Mouse (Mus musculus) cerebellum, postnatal 36 days (tissue): ENCODE measurements around the gene Serinc4.
"Not testable (repeated sequence)": the region's sequence is repeated elsewhere in the genome, so short reads cannot be mapped to it uniquely, and the experiment has no call there.

ENCODE experiments used
- DNase-seq, 2 experiments: peaks; one replicate each; pipeline ENCODE4 v3.0.0; 2021 to 2022; ENCODE audit warnings: mixed read lengths in 2 of 2

The Serinc4 gene

DNA sequence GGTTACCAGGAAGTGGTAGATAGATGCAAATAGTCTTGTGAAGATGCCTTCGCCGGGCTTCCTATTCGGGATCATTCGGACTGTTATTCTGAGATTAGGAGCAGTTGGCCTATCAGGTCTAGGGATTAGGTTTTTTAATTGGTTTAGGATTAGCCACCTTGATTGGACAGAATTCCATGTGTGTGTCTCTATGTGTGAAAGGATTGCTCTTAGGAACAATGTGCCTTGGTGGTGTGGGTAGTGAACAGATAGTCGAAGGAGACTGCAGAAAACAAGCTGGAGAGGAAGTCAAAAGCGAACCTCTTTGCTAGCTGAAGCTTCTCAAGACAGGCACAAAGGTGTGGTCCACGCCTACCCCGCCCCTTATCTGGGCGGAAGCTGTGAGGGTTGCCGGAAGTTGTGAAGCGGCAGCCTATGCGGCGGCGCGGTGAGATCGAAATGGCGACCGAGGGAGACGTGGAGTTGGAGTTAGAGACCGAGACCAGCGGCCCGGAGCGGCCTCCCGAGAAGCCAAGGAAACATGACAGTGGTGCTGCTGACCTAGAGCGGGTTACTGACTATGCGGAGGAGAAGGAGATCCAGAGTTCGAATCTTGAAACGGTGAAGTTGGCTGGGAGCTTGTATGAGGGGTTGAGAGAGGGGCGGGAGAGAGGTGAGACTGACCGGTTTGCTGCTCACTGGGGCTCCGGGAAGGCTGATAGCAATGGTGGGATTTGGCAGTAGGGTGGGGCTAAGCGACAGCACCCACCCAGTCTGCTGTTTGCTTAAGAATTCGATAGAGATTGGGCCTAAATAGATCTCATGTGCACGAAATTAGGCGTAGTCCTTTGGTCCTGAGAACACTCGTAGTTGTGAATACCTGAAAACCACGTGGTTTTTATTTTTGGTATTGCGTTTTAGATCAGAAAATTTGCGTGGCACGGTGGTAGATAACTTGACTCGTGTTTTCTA lies at the start of gene Serinc4:
Gene Serinc4 (minus strand): TSS at position 90 of the 951 bp plus-strand sequence.
- DNase-seq = peak; percentile 75 to 77

DNA sequence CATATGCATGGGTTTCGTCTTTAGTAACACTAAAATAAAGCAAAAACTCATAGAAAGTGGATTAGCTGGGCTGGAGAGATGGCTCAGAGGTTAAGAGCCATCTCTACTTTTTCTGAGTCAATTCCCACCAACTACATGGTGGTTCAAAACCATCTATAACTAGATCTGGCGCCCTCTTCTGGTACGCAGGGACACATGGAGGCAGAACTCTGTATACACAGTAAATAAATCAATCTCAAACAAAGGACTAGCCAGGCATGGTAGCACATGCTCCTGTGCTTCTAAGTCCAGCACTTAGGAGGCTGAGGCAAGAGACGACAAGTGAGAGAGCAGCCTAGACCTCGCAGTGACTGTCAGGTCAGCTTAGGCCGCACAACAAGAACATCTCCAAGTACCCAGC lies 45.0 kb upstream of the Serinc4 start:
- not testable (repeated sequence) for DNase-seq

DNA sequence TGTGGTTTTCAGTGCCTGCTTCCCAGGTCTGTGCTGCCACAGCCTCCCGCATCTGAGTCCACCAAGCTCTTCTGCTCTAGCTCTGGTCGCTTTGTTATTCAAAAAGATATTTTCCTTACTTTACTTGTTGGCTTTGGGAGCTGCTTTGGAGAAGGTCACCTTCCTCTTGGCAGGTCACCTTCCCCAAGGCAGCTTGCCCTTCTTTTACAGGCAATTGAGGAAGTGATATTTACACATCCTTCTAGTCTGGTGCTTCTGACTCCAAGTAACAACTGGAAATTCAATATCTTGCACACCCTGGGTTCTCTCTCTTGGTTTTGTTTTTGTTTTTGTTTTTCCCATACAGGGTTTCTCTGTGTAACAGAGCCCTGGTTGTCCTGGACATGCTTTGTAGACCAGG lies 27.8 kb upstream of the Serinc4 start:
- not testable (repeated sequence) for DNase-seq

DNA sequence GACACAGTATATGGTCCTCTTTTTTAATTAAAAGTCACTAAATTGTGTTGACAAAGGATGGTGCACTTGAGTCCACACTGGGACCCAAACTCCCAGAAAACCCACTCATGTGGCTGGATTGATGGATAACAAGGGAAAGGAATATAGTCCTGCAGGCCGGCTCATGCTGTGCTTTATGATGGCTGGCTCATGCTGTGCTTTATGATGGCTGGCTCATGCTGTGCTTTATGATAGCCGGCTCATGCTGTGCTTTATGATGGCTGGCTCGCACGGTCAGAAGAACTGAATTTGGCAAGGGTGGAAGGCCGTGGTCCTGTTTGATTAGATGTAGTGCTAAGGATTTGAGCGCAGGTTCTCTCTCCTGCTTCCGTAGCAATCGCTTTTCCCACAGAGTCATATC lies 27.0 kb upstream of the Serinc4 start:
- DNase-seq = no peak

DNA sequence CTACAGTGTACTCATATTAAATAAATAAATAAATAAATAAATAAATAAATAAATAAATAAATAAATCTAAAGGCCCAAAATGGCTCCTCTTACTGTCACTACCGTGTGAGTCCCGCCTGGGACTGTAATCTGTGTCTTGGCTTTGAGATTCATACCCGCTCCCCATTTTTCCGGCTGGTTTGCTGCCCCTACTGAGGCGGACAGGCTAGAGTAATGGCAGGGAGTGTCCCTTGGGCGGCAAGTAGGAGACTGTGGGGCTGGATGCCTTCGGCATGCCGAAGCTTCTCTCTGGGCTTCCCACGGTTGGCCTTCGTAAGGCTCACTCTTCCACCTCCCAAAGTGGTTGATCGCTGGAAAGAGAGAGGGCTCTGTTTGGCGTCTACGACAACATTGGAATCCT lies 24.3 kb upstream of the Serinc4 start:
- not testable (repeated sequence) for DNase-seq

DNA sequence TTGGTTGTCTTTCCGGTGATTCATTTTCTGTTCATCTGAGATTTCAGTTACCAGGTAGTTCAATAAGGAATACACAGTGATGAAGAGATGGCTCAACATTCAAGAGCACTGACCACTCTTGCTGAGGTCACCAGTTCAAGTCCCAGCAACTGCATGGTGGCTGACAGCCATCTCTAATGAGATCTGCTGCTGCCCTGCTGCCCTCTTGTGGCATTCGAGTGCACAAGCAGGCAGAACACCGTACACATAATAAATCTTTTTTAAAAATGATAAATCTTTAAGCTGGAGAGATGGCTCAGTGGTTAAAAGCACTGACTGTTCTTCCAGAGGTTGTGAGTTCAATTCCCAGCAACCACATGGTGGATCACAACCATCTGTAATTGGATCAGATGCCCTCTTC lies 23.9 kb upstream of the Serinc4 start:
- DNase-seq = no peak

DNA sequence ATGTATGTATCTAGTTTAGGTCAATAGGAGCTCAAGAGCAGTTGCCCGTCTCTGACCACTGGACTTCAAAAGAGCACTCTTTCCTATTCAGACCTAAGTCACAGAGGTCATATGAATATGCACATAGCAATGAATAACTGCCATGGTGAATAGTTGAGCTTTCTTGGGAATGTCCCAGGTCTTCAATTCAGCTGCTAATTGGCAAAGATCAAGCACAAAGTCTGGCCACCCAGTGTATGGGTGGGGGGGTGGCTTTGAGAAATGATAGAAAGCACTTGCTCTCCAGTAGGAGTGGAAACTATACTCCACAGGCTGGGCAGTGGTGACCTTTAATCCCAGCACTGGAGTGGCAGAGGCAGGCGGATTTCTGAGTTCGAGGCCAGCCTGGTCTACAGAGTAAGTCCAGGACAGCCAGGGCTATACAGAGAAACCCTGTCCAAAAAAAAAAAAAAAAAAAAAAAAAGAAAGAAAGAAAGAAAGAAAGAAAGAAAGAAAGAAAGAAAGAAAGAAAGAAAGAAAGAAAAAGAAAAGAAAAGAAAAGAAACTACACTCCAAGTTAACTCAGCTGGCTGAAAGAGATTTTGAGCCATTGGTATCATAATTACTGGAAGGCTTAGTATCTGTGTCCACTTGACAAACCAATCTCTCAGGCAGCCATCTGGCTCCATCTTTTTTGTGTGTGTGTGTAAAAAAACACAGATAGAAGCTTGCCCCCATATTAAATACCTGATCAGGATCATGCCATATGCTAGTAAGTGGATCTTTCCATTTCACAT lies 21.1 kb upstream of the Serinc4 start:
- no peak for DNase-seq

DNA sequence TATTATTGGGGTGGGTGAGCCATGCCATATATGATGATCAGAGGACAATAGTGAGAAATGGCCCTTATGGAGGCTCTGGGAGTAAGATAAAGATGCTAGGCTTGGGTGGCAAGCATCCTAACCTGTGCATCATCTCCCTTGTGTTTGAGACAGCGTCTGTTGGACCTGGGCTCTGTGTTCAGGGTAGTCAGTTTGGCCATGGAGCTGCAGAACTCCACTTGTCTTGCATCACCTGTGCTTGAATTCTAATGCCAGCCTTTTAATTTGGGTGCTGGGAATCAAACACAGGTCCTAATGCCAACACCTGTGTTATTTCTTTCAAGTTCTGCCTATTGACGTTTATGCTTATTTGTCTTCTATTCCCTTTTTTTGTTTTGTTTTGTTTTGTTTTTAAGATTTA lies 18.7 kb upstream of the Serinc4 start:
- not testable (repeated sequence) for DNase-seq

DNA sequence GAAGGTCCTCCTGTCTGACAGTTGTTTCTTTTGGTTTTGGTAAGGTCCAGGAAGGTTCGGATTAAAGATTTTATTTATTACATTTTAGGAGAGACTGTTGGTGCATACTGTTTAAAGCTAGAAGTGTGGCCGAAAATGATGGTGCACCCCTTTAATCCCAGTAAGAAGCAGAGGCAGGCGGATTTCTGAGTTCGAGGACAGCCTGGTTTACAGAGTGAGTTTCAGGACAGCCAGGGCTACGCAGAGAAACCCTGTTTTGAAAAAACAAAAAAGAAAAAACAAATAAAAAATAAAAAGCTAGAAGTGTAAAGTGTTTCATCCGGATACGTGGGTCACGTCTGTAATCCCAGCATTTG lies 17.6 kb upstream of the Serinc4 start:
- DNase-seq = peak in 1 of 2 experiments; percentile 15

DNA sequence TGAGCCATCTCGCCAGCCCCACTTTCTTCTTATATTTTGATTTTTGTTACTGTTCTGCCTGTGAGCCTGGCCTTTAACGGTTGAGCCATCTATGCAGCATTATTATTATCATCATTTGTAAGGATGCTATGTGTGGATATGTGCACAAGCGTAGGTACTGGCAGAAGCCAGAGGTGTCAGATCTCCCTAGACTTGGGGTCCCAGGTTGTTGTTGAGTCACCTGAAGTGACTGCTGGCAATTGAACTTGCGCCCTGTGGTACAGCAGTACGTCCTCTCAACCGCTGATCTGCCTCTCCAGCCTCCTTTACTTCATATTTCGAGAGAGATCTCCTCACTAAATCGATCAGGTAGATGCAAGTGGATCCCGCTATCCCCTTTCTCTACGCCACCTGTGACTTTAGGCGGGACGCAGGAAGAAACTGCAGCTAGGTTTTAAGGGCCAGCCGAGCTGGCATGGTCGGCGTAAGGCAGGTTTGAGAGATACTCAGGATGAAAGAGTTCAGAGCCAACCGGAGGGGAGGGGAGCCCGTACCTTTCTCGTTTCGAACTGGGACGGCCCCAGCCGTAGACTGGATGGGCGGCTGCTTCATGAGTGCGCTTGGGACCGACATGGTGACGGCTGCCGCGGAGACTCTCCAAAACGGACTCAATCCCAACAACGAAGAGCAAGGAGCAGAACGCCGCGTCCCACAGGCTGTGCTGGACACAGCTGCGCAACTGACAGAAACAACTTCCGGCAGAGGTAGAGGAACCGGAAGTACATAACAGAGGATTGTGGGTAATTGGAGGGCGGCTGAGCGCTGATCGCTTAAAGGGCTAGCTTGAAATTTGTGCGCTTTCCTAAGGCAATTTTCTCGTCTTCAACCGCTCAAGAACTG lies 17.0 kb upstream of the Serinc4 start, which contains the start of gene Mfap1b:
Gene Mfap1b (minus strand): TSS at position 767 of the 879 bp plus-strand sequence.
- DNase-seq = peak; percentile 80 to 83

DNA sequence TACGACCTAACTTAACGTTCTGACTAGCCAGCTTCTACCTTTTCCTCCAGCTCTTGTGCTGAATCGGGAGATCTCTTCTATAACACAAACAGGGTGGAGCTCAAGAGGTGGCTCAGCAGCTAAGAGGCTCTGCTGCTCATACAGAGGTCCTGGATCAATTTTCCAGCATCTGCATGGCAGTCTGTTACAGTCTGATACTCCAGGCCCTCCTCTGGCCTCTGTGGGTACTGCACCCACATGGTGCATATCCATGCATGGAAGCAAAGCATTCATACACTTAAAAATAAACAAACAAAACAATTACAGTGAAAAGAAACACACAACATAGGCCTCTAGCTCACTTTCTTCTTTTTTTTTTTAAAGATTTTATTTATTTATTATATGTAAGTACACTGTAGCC lies 16.2 kb upstream of the Serinc4 start:
- not testable (repeated sequence) for DNase-seq

DNA sequence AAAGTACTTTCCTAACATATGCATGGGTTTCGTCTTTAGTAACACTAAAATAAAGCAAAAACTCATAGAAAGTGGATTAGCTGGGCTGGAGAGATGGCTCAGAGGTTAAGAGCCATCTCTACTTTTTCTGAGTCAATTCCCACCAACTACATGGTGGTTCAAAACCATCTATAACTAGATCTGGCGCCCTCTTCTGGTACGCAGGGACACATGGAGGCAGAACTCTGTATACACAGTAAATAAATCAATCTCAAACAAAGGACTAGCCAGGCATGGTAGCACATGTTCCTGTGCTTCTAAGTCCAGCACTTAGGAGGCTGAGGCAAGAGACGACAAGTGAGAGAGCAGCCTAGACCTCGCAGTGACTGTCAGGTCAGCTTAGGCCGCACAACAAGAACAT lies 12.4 kb upstream of the Serinc4 start:
- not testable (repeated sequence) for DNase-seq

DNA sequence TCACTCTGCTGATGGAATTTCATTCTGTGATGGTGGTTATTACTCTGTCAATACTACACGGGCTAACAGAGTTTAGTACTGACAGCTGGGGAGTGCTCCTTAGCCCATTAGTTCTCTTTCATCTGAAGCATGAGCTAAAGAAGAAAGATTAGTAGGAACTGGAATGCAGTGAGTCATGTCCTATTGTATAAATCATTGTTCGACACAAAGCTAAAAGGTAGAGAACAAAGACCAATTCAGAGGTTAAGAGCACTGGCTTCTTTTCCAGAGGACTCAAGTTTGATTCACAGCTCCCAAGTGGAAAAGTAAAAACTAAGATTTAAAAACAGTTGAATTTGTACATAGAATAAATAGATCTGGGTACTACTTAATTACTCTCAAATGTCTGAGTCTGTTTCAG lies 3.5 kb upstream of the Serinc4 start:
- DNase-seq = no peak

DNA sequence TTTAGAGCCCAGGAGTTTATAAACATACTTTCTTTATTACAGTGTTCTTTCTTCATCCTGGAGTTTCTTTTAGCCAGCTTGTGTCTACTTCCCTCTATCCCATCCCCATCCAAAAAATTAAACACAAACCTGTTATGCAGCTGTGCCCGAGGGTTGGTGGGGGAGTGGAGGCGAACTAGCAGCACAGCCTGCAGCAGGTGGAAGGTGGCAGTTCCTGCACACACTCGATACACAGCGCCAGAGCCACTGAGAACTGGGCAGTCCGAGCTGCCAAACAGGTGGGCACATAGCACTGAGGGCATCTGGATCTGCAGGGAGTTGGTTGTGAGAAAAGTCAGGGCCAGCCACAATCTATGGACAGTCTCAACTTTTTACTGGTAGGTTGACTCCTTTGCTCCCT lies 1.0 kb downstream of the Serinc4 start:
- no peak for DNase-seq

DNA sequence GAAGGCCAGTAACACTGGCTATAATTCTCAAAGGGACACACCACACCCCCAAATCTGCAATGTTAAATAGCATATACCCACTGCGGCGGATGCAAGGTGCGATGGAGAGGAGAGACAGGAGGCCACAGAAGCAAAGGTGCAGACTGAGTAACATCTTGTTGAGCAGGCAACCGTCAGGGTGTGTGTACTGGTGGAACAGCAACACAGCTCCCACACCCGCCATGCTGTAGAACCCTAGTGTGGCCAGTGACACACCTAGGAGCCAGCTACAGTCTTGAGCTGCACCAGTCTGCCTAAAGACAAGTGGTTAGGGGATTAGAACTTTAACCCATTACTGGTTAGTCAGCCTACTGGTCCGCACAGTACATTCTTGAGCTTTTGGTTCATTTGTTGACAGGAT lies 2.7 kb downstream of the Serinc4 start:
- no peak for DNase-seq

DNA sequence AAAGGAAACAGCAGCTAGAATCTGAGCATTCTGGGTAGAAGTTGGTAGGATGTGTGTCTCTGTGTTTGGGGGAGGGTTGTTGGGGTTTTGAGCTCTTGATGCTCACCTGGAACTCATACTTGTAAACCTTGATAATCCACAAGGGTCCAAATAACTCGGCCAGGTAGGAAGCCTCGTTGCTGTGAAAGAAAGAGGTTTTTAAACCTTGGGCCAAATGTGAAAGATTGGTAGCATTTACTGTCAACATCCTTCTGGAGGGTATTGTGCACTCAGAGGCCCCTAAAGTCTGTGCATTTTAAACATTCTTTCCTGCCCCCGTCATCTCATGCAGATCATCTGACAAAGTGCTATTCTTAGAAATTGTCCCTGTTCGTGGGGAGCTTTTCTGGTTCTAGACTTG lies 3.6 kb downstream of the Serinc4 start, which contains the start of gene Hypk:
Gene Hypk (plus strand): TSS at position 301 of the 400 bp plus-strand sequence.
- no peak for DNase-seq

DNA sequence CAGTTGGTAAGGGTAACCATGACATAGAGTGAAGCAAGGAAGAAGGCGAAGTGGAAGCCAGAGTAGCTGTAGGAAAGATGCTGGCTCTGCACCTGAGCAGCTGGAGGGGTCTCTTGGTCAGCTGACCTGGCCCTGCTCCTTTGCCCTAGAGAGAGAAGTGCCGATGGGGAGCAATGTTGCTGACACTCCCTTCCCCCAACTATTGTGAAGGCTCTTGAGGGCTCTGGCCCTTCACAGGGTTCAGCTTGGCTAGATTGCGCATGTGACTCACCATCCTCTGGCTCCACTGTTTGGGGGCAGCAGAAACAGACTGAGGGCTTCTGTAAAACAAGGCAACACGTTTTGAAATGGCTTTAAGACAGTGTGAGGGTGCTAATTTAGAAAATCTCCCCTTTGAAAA lies 4.2 kb downstream of the Serinc4 start:
- no peak for DNase-seq

DNA sequence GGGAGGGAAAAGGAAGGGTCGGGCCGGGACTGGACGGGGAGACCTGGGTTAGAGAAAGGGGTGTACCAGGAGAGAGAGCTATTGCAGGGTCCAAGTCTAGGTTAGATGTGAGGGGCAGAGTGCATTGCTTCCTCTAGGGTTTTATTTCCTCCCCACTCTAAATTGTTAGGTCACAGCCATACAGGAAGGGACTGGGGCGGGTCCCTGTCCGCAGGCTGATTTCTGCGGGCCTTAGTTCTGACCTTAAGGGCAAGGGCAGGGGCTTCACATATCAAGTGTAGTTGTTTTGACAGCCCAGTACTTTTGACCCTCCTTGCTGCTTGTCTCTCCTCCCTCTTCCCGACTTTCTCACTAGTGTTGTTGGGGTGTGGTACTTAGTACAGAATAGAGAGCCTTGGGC lies 6.5 kb downstream of the Serinc4 start:
- no peak for DNase-seq

DNA sequence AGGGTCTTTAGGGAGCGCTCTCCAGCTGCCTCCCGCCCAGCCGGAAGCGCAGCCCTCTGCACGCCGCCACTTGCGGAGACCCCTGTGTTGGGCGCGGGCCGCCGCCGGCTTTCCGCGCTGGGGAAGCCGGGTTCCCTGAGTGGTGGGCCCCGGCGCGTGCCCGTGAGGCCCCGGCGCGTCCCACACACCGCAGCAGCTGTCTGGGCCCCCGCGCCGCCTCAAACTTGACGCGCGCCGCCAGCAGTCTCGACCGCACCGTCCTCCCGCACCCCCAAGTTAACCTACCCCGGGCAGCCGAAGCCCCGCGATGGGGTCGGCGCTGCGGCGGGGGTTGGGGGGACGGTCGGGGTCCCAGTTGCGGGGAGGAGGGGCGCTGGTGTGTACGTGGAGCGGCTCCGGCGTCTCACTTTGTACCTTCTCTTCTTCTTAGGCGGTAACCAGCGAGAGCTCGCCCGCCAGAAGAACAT lies 7.0 kb downstream of the Serinc4 start:
- DNase-seq = no peak

DNA sequence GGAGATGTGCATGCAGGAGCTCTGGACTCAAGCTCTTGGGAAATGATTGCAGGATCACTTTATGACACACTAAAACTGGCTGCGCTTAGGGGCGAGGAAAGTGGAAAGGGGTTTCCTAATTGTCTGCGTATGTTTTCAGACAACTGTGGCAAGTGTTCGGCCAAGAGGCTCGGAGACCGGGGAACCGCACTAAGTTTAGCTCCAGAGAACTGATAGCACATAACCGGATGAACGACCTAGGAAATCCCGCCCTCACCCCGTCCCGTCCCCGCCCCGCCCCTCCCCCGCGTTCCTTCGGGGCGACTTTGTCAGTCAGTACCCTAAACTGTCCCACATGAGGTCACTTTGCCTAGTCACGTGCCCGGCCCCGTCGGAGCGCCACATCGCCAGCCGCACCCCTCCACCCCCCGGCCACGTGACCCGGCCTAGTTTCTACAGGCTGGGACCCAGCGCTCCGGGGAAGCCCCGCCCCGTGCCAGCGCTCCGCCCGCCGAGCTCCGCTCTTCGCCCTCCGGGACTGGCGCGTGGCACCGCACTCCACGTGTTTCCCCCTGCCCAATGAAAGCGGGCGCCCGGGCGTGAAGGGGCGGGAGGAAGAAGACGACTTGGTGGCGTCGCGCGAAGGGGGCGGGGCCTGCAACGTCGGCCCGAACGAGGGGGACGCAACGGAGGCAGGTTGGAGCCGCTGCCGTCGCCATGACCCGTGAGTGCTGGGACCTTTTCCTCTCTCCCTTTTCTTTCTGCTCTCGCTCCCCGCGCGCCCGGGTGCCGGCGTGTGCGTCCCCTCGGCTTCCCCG lies 7.6 kb downstream of the Serinc4 start, which contains the start of gene Serf2:
Gene Serf2 (plus strand): TSS at position 457 of the 797 bp plus-strand sequence.
- peak; percentile 95 to 99 for DNase-seq

DNA sequence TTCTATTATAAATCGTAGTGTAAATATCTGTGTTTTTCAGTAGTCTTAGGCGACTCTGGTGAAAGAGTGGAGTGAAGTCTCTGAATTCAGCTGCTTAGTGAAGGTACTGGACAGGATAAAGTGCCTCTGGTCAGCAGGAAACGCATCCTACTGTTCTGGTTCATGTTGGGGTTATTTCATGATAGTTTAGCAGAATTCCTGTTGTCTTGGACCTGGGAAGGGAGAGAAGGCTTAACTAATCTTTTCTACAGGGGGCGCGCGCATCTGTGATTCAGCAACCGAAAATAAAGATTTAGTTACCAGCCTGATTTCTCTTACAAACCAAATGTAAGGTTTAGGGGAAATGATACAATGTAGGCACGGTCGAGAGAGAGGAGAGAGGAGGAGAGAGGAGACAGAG lies 8.4 kb downstream of the Serinc4 start:
- peak in 1 of 2 experiments; percentile 16 for DNase-seq

DNA sequence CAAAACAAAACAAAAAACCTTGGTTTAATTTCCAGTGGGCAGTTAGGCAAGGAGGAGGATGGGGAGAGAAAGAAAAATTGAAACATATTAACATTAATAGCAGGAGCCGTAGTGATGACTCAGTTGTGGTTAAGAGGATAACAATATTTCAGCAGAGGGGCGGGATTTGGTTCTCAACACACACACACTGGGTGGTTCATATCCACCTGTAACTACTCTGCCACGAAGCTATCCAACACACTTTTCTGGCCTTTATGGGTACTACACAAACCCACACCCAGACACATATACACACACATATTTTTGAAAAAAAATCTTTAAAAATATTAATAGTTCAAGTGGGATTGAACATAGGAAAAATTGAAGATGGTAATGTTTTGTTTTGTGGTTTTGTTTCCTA lies 9.6 kb downstream of the Serinc4 start:
- DNase-seq = no peak
